Mouse (Mus musculus): ENCODE results near the gene Mrvi1. TPM values are rescaled to one million over a fixed set of nuclear protein-coding genes. Genes with fewer than 3 reads are reported as not detected.

Gene Mrvi1
- polyA plus RNA-seq, 1 experiment from 2014 or later: 8.4 TPM

GRCm38 (mm10) chr7:110878028-110878427 is 104.2 kb downstream of the Mrvi1 start:
- H3K27me3 ChIP-seq (ENCODE audit: control insufficient read depth, insufficient read depth, low read depth, low read length): no peaks in the 10 kb centered on the region
- peak overlapping the region; percentile 72 for H3K27ac ChIP-seq (ENCODE audit: low read length)
- no peaks in the 10 kb centered on the region; the same call in 1 of the 2 replicates for H3K4me1 ChIP-seq (replicated peaks; ENCODE audit: control insufficient read depth, insufficient read depth, low read length)
- H3K4me3 ChIP-seq (ENCODE audit: low read length): no peak overlapping the region
- no peaks in the 10 kb centered on the region for H3K36me3 ChIP-seq (ENCODE audit: control insufficient read depth, insufficient read depth, low read length)
- no peaks in the 10 kb centered on the region for H3K9me3 ChIP-seq (ENCODE audit: control insufficient read depth, low read length)
- no peak overlapping the region for H3K4me2 ChIP-seq (ENCODE audit: low read depth, low read length)
- no peak for ATAC-seq (ENCODE audit: low read depth)
- no peak overlapping the region for H3K9ac ChIP-seq (ENCODE audit: low read length)
- WGBS: 73% methylated on average over 4 of the region's 4 CpGs

- Histone ChIP-seq H3K4me3 (ENCODE audit: low read length) (no peak overlapping the region), H3K9me3 (ENCODE audit: control insufficient read depth, low read length) (no peaks in the 10 kb centered on the region), H3K27ac (ENCODE audit: low read length) (peak overlapping the region; percentile 72), H3K4me1 (replicated peaks; ENCODE audit: control insufficient read depth, insufficient read depth, low read length) (no peaks in the 10 kb centered on the region; the same call in 1 of the 2 replicates), H3K4me2 (ENCODE audit: low read depth, low read length) (no peak overlapping the region), H3K9ac (ENCODE audit: low read length) (no peak overlapping the region), H3K27me3 (ENCODE audit: control insufficient read depth, insufficient read depth, low read depth, low read length) (no peaks in the 10 kb centered on the region), H3K36me3 (ENCODE audit: control insufficient read depth, insufficient read depth, low read length) (no peaks in the 10 kb centered on the region)
- 44% methylated on average over 4 of the region's 4 CpGs for WGBS
- peak; percentile 94 for ATAC-seq (ENCODE audit: low read depth)
Observed at GRCm38 (mm10) chr7:110876965-110877364, 105.3 kb downstream of the Mrvi1 start.

GRCm38 (mm10) chr7:110868807-110869206 is 113.5 kb downstream of the Mrvi1 start:
- Histone ChIP-seq H3K36me3 (ENCODE audit: control insufficient read depth, insufficient read depth, low read length) (0 out of 2 replicates have a peak, but pooled peaks cover 2% of the 10 kb centered on the region), H3K4me2 (ENCODE audit: low read depth, low read length) (no peak overlapping the region)
- 77% methylated on average over 5 of the region's 5 CpGs for WGBS

GRCm38 (mm10) chr7:110867116-110867515 is 115.1 kb downstream of the Mrvi1 start:
- Histone ChIP-seq H3K9me3 (ENCODE audit: control insufficient read depth, low read length) (no peaks in the 10 kb centered on the region), H3K9ac (ENCODE audit: low read length) (no peak overlapping the region), H3K27me3 (ENCODE audit: control insufficient read depth, insufficient read depth, low read depth, low read length) (no peaks in the 10 kb centered on the region), H3K27ac (ENCODE audit: low read length) (no peak overlapping the region), H3K4me2 (ENCODE audit: low read depth, low read length) (no peak overlapping the region), H3K36me3 (ENCODE audit: control insufficient read depth, insufficient read depth, low read length) (0 out of 2 replicates have a peak, but pooled peaks cover 2% of the 10 kb centered on the region), H3K4me3 (ENCODE audit: low read length) (no peak overlapping the region), H3K4me1 (replicated peaks; ENCODE audit: control insufficient read depth, insufficient read depth, low read length) (peaks cover 6% of the 10 kb centered on the region)
- ATAC-seq (ENCODE audit: low read depth): no peak
- WGBS: 85% methylated on average over 6 of the region's 6 CpGs

More at GRCm38 (mm10) chr7:110868807-110869206, 113.5 kb downstream of the Mrvi1 start:
- no peaks in the 10 kb centered on the region for H3K9me3 ChIP-seq (ENCODE audit: control insufficient read depth, low read length)
- no peak overlapping the region for H3K9ac ChIP-seq (ENCODE audit: low read length)
- peaks cover 6% of the 10 kb centered on the region for H3K4me1 ChIP-seq (replicated peaks; ENCODE audit: control insufficient read depth, insufficient read depth, low read length)
- no peak for ATAC-seq (ENCODE audit: low read depth)
- H3K4me3 ChIP-seq (ENCODE audit: low read length): no peak overlapping the region
- no peaks in the 10 kb centered on the region for H3K27me3 ChIP-seq (ENCODE audit: control insufficient read depth, insufficient read depth, low read depth, low read length)
- H3K27ac ChIP-seq (ENCODE audit: low read length): no peak overlapping the region

- 84% methylated on average over 3 of the region's 3 CpGs for WGBS
- no peak overlapping the region for H3K4me3 ChIP-seq (ENCODE audit: low read length)
- no peaks in the 10 kb centered on the region for H3K27me3 ChIP-seq (ENCODE audit: control insufficient read depth, insufficient read depth, low read depth, low read length)
Observed at GRCm38 (mm10) chr7:110866021-110866420, 116.2 kb downstream of the Mrvi1 start.

GRCm38 (mm10) chr7:110865570-110865969 is 116.7 kb downstream of the Mrvi1 start:
- 45% methylated on average over 6 of the region's 6 CpGs for WGBS
- Histone ChIP-seq H3K27ac (ENCODE audit: low read length) (no peak overlapping the region), H3K36me3 (ENCODE audit: control insufficient read depth, insufficient read depth, low read length) (0 out of 2 replicates have a peak, but pooled peaks cover 2% of the 10 kb centered on the region), H3K9me3 (ENCODE audit: control insufficient read depth, low read length) (no peaks in the 10 kb centered on the region), H3K4me1 (replicated peaks; ENCODE audit: control insufficient read depth, insufficient read depth, low read length) (peaks cover 6% of the 10 kb centered on the region), H3K9ac (ENCODE audit: low read length) (no peak overlapping the region), H3K27me3 (ENCODE audit: control insufficient read depth, insufficient read depth, low read depth, low read length) (no peaks in the 10 kb centered on the region), H3K4me3 (ENCODE audit: low read length) (no peak overlapping the region), H3K4me2 (ENCODE audit: low read depth, low read length) (no peak overlapping the region)
- no peak for ATAC-seq (ENCODE audit: low read depth)

More at GRCm38 (mm10) chr7:110866021-110866420, 116.2 kb downstream of the Mrvi1 start:
- H3K4me1 ChIP-seq (replicated peaks; ENCODE audit: control insufficient read depth, insufficient read depth, low read length): peaks cover 6% of the 10 kb centered on the region
- H3K9ac ChIP-seq (ENCODE audit: low read length): no peak overlapping the region
- no peaks in the 10 kb centered on the region for H3K9me3 ChIP-seq (ENCODE audit: control insufficient read depth, low read length)
- ATAC-seq (ENCODE audit: low read depth): no peak
- H3K27ac ChIP-seq (ENCODE audit: low read length): no peak overlapping the region
- 0 out of 2 replicates have a peak, but pooled peaks cover 2% of the 10 kb centered on the region for H3K36me3 ChIP-seq (ENCODE audit: control insufficient read depth, insufficient read depth, low read length)
- no peak overlapping the region for H3K4me2 ChIP-seq (ENCODE audit: low read depth, low read length)

- no peaks in the 10 kb centered on the region for H3K27me3 ChIP-seq (ENCODE audit: control insufficient read depth, insufficient read depth, low read depth, low read length)
- H3K4me1 ChIP-seq (replicated peaks; ENCODE audit: control insufficient read depth, insufficient read depth, low read length): peaks cover 6% of the 10 kb centered on the region
- peak overlapping the region; percentile 9; the same call in 1 of the 2 replicates for H3K4me2 ChIP-seq (ENCODE audit: low read depth, low read length)
- WGBS: 16% methylated on average over 10 of the region's 10 CpGs
- no peak overlapping the region for H3K9ac ChIP-seq (ENCODE audit: low read length)
- peak overlapping the region; percentile 23; the same call in 1 of the 2 replicates for H3K27ac ChIP-seq (ENCODE audit: low read length)
- peak; percentile 65 for ATAC-seq (ENCODE audit: low read depth)
- no peak overlapping the region for H3K4me3 ChIP-seq (ENCODE audit: low read length)
- no peaks in the 10 kb centered on the region for H3K9me3 ChIP-seq (ENCODE audit: control insufficient read depth, low read length)
- H3K36me3 ChIP-seq (ENCODE audit: control insufficient read depth, insufficient read depth, low read length): 0 out of 2 replicates have a peak, but pooled peaks cover 2% of the 10 kb centered on the region
Observed at GRCm38 (mm10) chr7:110865038-110865437, 117.2 kb downstream of the Mrvi1 start.

GRCm38 (mm10) chr7:110862751-110863289 is 119.4 kb downstream of the Mrvi1 start, which contains the start of gene Lyve1:
Lyve1 (minus strand) TSS chr7:110863239.
- Histone ChIP-seq H3K36me3 (ENCODE audit: control insufficient read depth, insufficient read depth, low read length) (no peaks in the 10 kb centered on the region), H3K27ac (ENCODE audit: low read length) (peak within 1 kb of the TSS; percentile 58), H3K9ac (ENCODE audit: low read length) (peak within 1 kb of the TSS; percentile 34), H3K9me3 (ENCODE audit: control insufficient read depth, low read length) (no peaks in the 10 kb centered on the region), H3K27me3 (ENCODE audit: control insufficient read depth, insufficient read depth, low read depth, low read length) (no peaks in the 10 kb centered on the region), H3K4me2 (ENCODE audit: low read depth, low read length) (peak within 1 kb of the TSS; percentile 22), H3K4me1 (replicated peaks; ENCODE audit: control insufficient read depth, insufficient read depth, low read length) (peaks cover 12% of the 10 kb centered on the region), H3K4me3 (ENCODE audit: low read length) (peak within 1 kb of the TSS; percentile 32)
- ATAC-seq (ENCODE audit: low read depth): peak; percentile 49
- WGBS: 54% methylated on average over 12 of the region's 12 CpGs

GRCm38 (mm10) chr7:110860129-110860528 is 122.1 kb downstream of the Mrvi1 start:
- H3K4me2 ChIP-seq (ENCODE audit: low read depth, low read length): peak overlapping the region; percentile 18; the same call in 1 of the 2 replicates
- H3K9me3 ChIP-seq (ENCODE audit: control insufficient read depth, low read length): no peaks in the 10 kb centered on the region
- no peaks in the 10 kb centered on the region for H3K27me3 ChIP-seq (ENCODE audit: control insufficient read depth, insufficient read depth, low read depth, low read length)
- peak; percentile 49; the same call in 1 of the 2 replicates for ATAC-seq (ENCODE audit: low read depth)
- H3K9ac ChIP-seq (ENCODE audit: low read length): no peak overlapping the region
- WGBS: 29% methylated on average over 5 of the region's 5 CpGs
- no peak overlapping the region for H3K4me3 ChIP-seq (ENCODE audit: low read length)
- H3K27ac ChIP-seq (ENCODE audit: low read length): peak overlapping the region; percentile 77
- H3K4me1 ChIP-seq (replicated peaks; ENCODE audit: control insufficient read depth, insufficient read depth, low read length): peaks cover 11% of the 10 kb centered on the region
- H3K36me3 ChIP-seq (ENCODE audit: control insufficient read depth, insufficient read depth, low read length): no peaks in the 10 kb centered on the region
